Mouse (Mus musculus) intestine, embryonic 14.5 days (tissue): ENCODE results near the gene Anapc16. TPM values are rescaled to one million over a fixed set of nuclear protein-coding genes. Genes with fewer than 3 reads are reported as not detected.

ENCODE experiments used
- ATAC-seq: fragments of 200-750 bp; cut with Nextera tagmentation; replicated peaks from 2 replicates; pipeline ENCODE4 v1.8.0; 2017; ENCODE audit warnings: low read depth, moderate number of reproducible peaks, moderate TSS enrichment, moderate library complexity; ENCODE audit not compliant: low FRiP score, low TSS enrichment
- DNase-seq: peaks from one replicate; pipeline ENCODE4 v3.0.0-alpha.2; 2018; ENCODE audit warnings: low spot score
- H3K27ac ChIP-seq: fragments of 300-500 bp; sonication (generic); 2 replicates; pipeline ENCODE4 v1.5.1; 2014; ENCODE audit warnings: low read depth, mild to moderate bottlenecking, control low read depth
- H3K27me3 ChIP-seq: fragments of 300-500 bp; sonication (generic); replicated peaks from 2 replicates; pipeline ENCODE4 v1.6.1; 2014; ENCODE audit warnings: low read length, control low read depth; ENCODE audit not compliant: control insufficient read depth, insufficient read depth
- H3K36me3 ChIP-seq: fragments of 300-500 bp; sonication (generic); 2 replicates; pipeline ENCODE4 v1.6.1; 2014; ENCODE audit warnings: low read length, control low read depth; ENCODE audit not compliant: control insufficient read depth, insufficient read depth
- H3K4me1 ChIP-seq: fragments of 300-500 bp; sonication (generic); replicated peaks from 2 replicates; pipeline ENCODE4 v1.6.1; 2014; ENCODE audit warnings: low read length, control low read depth, mixed read lengths; ENCODE audit not compliant: control insufficient read depth, insufficient read depth
- H3K4me2 ChIP-seq: fragments of 300-500 bp; sonication (generic); 2 replicates; pipeline ENCODE4 v1.6.1; 2014; ENCODE audit warnings: low read length
- H3K4me3 ChIP-seq: fragments of 300-500 bp; sonication (generic); 2 replicates; pipeline ENCODE4 v1.5.1; 2014; ENCODE audit warnings: low read depth, low read length, control low read depth, mixed read lengths
- H3K9ac ChIP-seq: fragments of 300-500 bp; sonication (generic); 2 replicates; pipeline ENCODE4 v1.6.1; 2014; ENCODE audit warnings: mild to moderate bottlenecking, low read length
- H3K9me3 ChIP-seq: fragments of 300-500 bp; sonication (generic); 2 replicates; pipeline ENCODE4 v1.6.1; 2016; ENCODE audit warnings: low read length, control low read depth; ENCODE audit not compliant: control insufficient read depth
- WGBS: fragments of 180-500 bp; shearing (Covaris S2); extraction: QIAGEN DNeasy Blood & Tissue Kit; methylation state at CpG from one replicate; pipeline ENCODE4 v1.1.7; 2014; 5-methylcytosine and 5-hydroxymethylcytosine counted together
- polyA plus RNA-seq: library from polyadenylated mRNA; unstranded; fragments of >200 nt; fragmentation: Nextera tagmentation; extraction: Ambion mirVana; gene quantifications from 2 replicates; pipeline ENCODE4 v1.2.1, GENCODE M21; 2014

The Anapc16 gene
- polyA plus RNA-seq, 1 experiment from 2014 or later = 107 TPM

GRCm38 (mm10) chr10:59952781-59953563, 50.0 kb downstream of the Anapc16 start:
- ATAC-seq (no peak), DNase-seq (no peak)
- 0 out of 2 replicates have a peak, but pooled peaks cover 3% of the 10 kb centered on the region for H3K27me3 ChIP-seq
- H3K36me3 ChIP-seq = 0 out of 2 replicates have a peak, but pooled peaks cover 5% of the 10 kb centered on the region
- WGBS = 25% methylated on average over 16 of the region's 16 CpGs
- H3K4me2 ChIP-seq = peak overlapping the region; percentile 95
- peak overlapping the region; percentile 96 for H3K4me3 ChIP-seq
- no peaks in the 10 kb centered on the region for H3K9me3 ChIP-seq
- peaks cover 38% of the 10 kb centered on the region for H3K4me1 ChIP-seq
- H3K9ac ChIP-seq = no peak overlapping the region; the same call in 1 of the 2 replicates
- H3K27ac ChIP-seq = peak overlapping the region; percentile 89

GRCm38 (mm10) chr10:59952152-59952780, 50.7 kb downstream of the Anapc16 start:
- Histone ChIP-seq H3K4me1 (peaks cover 32% of the 10 kb centered on the region), H3K36me3 (0 out of 2 replicates have a peak, but pooled peaks cover 5% of the 10 kb centered on the region), H3K4me2 (peak overlapping the region; percentile 95), H3K9me3 (no peaks in the 10 kb centered on the region), H3K27me3 (no peaks in the 10 kb centered on the region), H3K9ac (peak overlapping the region; percentile 63), H3K4me3 (peak overlapping the region; percentile 96), H3K27ac (peak overlapping the region; percentile 89)
- peak; percentile 54 for ATAC-seq
- DNase-seq = peak; percentile 89
- under 1% methylated on average over 31 of the region's 31 CpGs for WGBS

GRCm38 (mm10) chr10:59951211-59952151, 51.5 kb downstream of the Anapc16 start, which contains the start of gene Ddit4:
Gene Ddit4, minus strand, starts transcription at chr10:59951834.
- WGBS = under 1% methylated on average over 76 of the region's 76 CpGs
- 0 out of 2 replicates have a peak, but pooled peaks cover 5% of the 10 kb centered on the region for H3K36me3 ChIP-seq
- DNase-seq (peak; percentile 99), ATAC-seq (peak; percentile 97)
- H3K9ac ChIP-seq = peak within 1 kb of the TSS; percentile 89
- peaks cover 32% of the 10 kb centered on the region for H3K4me1 ChIP-seq
- peak within 1 kb of the TSS; percentile 95 for H3K4me2 ChIP-seq
- peak within 1 kb of the TSS; percentile 89 for H3K27ac ChIP-seq
- H3K27me3 ChIP-seq = no peaks in the 10 kb centered on the region
- H3K9me3 ChIP-seq = no peaks in the 10 kb centered on the region
- peak within 1 kb of the TSS; percentile 96 for H3K4me3 ChIP-seq

GRCm38 (mm10) chr10:59950716-59951191, 52.2 kb downstream of the Anapc16 start:
- ATAC-seq (peak; percentile 28), DNase-seq (peak; percentile 87)
- Histone ChIP-seq H3K4me3 (peak overlapping the region; percentile 96), H3K4me1 (peaks cover 32% of the 10 kb centered on the region), H3K9ac (peak overlapping the region; percentile 89), H3K4me2 (peak overlapping the region; percentile 95), H3K27me3 (no peaks in the 10 kb centered on the region), H3K36me3 (0 out of 2 replicates have a peak, but pooled peaks cover 5% of the 10 kb centered on the region), H3K9me3 (no peaks in the 10 kb centered on the region), H3K27ac (peak overlapping the region; percentile 89)
- WGBS = 3% methylated on average over 23 of the region's 23 CpGs

GRCm38 (mm10) chr10:59949783-59950605, 52.9 kb downstream of the Anapc16 start:
- 39% methylated on average over 15 of the region's 15 CpGs for WGBS
- Histone ChIP-seq H3K4me1 (peaks cover 32% of the 10 kb centered on the region), H3K4me3 (peak overlapping the region; percentile 96), H3K27me3 (no peaks in the 10 kb centered on the region), H3K36me3 (0 out of 2 replicates have a peak, but pooled peaks cover 5% of the 10 kb centered on the region), H3K4me2 (peak overlapping the region; percentile 95), H3K9me3 (no peaks in the 10 kb centered on the region), H3K9ac (peak overlapping the region; percentile 89), H3K27ac (0 out of 2 replicates have a peak overlapping the region, but pooled peaks have one; percentile 89)
- DNase-seq = no peak
- no peak for ATAC-seq

GRCm38 (mm10) chr10:59949255-59949648, 53.7 kb downstream of the Anapc16 start:
- H3K27me3 ChIP-seq = no peaks in the 10 kb centered on the region
- H3K9me3 ChIP-seq = no peaks in the 10 kb centered on the region
- H3K4me3 ChIP-seq = peak overlapping the region; percentile 96; the same call in 1 of the 2 replicates
- no peak overlapping the region for H3K9ac ChIP-seq
- H3K4me2 ChIP-seq = peak overlapping the region; percentile 95
- H3K36me3 ChIP-seq = 0 out of 2 replicates have a peak, but pooled peaks cover 5% of the 10 kb centered on the region
- H3K27ac ChIP-seq = peak overlapping the region; percentile 17; the same call in 1 of the 2 replicates
- peaks cover 32% of the 10 kb centered on the region for H3K4me1 ChIP-seq
- no peak for DNase-seq
- 78% methylated on average over 1 of the region's 1 CpGs for WGBS
- no peak for ATAC-seq

GRCm38 (mm10) chr10:59948363-59949254, 54.3 kb downstream of the Anapc16 start:
- Histone ChIP-seq H3K9me3 (no peaks in the 10 kb centered on the region), H3K4me2 (no peak overlapping the region), H3K36me3 (0 out of 2 replicates have a peak, but pooled peaks cover 5% of the 10 kb centered on the region), H3K27ac (peak overlapping the region; percentile 17; the same call in 1 of the 2 replicates), H3K27me3 (no peaks in the 10 kb centered on the region), H3K9ac (no peak overlapping the region), H3K4me1 (peaks cover 31% of the 10 kb centered on the region), H3K4me3 (no peak overlapping the region)
- 46% methylated on average over 6 of the region's 6 CpGs for WGBS
- DNase-seq (no peak), ATAC-seq (no peak)
